Mouse (Mus musculus) right cerebral cortex, postnatal 10 days (tissue): ENCODE measurements around the gene Ppp1r3d.

Experiments used
- DNase-seq, 2 experiments: peaks; one replicate each; pipeline ENCODE4 v3.0.0; 2021; ENCODE audit warnings: low spot score in 2 of 2

The Ppp1r3d gene

DNA sequence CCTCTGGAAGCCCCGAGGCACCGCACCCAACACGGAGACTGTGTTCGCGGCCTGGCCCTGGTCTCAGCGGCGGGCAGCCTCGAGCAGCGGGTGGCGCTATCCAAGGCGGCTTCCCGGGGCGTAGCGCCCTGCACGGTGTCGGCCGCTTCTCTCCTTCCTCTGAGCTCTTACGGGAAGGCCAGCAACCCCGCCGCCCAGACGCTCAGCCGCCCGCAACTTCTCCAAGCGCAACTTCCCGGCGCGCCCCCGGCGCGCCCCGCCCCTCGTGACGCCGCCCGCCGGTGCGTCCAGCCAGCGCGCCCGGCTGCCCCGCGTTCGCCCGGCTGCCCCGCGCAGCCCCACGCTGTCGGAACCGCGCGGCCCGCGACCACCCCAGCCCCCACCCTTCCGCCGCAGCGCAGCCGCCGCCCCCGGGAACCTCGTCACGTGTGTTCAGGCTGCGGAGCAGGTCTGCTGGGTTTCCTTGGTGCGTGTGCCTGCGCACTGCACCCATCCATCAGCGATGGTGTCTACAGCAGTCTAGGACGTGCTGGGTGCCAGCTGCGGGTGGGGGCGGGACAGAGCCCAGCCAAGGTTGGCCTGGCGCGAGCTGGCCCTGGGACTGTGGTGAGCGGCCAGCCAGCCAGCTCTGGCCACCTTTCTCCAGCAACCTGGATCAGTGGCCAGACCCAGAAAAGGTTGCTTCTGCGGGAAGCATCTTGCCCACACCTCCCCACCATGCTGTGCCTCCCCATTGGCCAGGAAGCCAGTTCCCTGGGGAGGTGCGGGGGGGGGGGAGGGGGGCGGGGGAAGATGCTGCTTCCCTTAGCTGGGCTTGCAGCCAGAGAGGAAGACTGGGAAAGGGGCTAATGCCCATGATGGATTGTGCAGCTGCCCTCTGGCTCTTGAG, at the start of gene Ppp1r3d, which contains the start of gene Fam217b:
Ppp1r3d (minus strand) TSS at position 212 of the 889 bp plus-strand sequence.
Fam217b (plus strand) TSS at position 264 of the 889 bp plus-strand sequence.
- peak; percentile 74 to 81 for DNase-seq

DNA sequence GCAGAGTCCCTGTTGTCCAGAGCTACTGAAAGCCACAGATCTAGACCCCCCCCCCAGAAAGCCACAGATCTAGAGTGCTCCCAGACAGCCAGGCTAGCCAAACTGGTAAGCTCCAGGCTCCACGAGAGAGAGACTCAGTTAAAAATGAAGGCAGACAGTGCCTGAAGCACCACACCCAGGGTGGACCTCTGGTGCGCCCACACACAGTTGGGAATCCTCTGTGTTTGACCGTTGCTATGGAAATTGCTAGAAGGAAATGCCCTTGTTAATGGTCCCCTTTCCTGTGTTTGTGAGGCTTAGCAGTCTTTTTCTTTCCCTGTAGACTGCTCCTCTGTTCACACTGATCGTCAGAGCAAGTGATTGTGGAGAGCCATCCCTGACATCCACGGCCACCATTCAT, 46.1 kb upstream of the Ppp1r3d start:
- no peak for DNase-seq

DNA sequence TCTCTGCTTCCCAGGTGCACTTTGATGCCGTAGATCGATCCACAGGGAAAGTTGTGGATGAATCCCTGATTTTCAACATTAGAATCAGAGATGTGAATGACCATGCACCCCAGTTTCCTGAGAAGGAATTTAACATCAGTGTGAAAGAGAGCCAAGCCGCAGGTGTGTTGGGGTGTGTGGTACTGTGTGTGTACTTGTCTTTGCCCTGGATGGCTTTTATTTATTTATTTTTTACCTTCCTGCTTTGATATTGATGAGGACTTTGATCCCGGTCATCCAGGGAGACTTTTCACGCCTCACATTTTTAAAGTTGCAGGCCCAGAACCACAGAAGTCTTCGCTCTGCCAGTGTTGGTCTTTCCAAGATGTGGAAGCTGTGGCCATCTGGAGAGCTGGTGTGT, 43.1 kb upstream of the Ppp1r3d start:
- no peak for DNase-seq

DNA sequence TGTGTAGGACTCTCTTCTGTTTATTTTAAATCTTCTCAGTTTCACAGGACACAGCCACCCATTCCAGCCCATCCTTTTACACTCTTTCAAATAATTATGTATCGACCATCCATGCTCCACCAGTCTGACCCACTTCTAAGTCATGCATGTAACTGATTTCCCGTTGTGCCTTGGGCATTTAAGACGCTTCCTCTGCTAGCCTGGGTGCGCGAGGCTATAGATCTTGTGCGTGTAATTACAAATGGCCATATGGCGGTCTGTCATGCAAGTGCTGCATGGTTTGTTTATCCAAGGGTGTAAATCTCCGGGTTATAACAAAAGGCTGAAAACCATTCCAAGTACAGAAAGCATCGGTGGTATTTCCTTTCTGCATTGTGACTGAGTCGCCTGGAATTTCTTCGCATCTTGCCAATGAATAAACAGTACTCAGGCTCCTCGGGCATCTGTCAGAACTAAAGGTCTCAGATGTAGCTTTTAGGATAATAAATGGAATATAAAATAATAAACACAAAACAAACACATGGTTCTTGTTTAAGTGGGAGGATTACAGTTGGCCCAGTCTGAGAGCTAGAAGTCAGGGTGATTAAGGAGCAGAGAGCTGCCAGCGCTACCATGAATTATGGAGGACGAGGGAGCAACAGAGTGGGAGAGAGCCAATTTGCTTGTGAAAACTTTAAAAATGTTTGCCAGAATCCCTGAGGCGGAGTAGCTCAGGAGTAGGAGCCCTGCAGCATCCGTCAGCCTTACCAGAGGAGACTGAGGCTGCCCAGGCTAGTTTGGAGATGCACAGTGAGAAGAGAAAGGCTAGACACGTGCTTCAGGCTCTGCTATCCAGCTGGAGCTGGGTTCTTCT, 40.6 kb upstream of the Ppp1r3d start:
- no peak for DNase-seq

DNA sequence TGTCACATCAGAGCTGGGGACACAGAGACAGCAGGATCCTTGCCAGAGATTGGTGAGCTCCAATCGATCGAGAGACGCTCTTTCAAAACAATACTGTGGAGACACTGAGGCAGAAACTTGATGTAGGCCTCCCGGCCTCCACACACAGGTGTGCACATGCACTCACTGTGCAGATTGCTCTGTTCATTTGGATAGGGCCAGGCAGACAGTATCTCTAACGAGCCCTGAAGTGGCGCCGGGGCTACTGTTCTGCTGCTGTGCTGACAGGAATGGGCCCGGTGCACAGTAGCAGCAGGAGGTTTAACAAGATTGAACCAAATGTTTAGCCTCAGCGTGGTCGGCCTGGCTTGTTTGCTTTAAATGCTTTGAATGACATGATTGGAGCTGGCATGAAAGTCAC, 36.7 kb upstream of the Ppp1r3d start:
- DNase-seq = no peak

DNA sequence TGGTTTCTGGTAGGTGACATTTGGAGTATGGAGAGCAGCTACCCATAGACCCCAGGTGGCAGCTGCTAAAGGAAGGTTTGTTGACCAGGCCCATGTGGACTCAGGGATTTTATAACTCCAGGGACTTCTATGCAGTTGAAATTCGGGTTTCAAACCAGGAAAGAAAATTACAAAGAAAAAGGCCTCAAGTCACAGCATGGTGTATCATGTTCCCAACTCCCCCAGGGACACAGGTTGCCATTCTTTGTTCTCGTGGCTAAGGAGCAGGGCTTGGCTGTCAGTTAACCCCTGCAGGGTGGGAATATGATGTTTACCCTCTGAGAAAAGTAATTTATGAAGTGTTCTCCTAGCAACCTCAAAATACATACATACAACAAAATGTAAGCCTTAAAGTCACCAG, 36.0 kb upstream of the Ppp1r3d start:
- DNase-seq = no peak

DNA sequence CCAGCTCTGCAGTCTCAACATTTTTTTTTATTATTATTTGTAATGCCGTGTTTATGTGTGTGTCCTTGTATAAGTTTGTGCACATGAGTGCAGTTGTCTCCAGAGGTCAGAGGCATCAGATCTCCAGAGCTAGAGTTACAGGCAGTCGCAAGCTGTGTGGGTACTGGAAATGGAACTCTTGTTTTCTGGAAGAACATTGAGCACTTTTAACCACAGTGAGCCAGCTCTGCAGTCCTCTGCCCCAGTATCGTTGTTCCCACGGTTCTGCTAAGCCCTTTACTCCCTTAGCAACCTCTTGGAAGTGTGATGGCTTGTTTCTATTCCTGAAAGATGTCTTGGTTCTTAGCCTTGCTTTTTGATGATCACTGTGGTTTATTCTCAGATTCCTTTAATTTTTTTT, 35.1 kb upstream of the Ppp1r3d start:
- no peak for DNase-seq

DNA sequence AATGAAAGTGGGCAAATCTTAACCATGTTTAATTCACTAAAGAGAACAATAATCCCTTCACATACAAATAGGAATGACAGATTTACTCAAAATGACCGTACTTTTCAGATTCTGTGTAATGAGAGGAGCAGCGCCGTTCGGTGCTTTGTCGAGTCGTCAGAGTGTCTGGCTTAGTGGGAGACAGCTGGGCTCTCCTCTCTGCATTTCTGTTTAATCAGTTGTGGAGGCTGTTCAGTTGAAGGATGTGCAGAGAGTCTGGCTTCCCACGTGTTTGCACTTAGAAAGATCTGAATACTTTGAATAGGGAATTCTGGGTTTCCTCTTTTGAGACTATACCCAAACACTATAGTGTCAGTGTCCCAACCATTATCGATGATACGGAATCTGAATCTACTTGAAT, 23.0 kb upstream of the Ppp1r3d start:
- DNase-seq = peak; percentile 49 to 51

DNA sequence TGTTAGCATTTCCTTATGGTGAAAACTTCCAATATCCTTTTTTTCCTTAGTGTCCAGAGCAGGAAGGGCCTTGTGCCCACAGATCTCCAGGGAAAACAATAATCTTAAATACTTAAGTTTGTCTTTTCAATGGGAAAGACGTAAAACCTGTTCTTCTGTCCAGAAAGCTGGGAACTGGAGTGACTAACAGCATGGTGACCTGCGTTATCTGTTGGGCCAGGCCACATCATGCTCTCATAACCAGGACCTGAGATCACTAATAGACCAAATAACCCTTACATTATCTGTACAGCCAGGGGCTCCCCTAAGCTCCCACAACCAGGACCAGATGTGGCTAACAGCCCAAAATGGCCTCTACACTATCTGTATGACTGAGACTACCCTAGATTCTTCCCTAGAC, 19.6 kb upstream of the Ppp1r3d start:
- DNase-seq = no peak

DNA sequence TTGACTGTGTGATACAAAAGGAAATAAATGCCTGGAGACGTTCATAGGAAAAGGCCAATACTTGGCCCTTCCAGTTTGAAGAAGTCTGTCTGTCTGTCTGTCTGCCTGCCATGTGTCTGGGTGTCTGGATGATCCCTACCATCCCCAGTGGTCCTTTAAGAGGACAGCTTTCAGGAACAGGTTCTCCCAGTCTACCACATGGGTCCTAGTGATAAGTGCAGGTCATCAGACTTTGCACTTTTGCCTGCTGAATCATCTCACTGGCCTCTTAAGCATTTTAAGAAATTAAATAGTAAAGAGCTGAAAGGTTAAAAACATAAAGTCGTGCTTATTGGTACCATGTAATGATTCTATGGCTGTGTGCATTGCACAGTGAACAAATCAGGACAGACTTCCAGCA, 19.2 kb upstream of the Ppp1r3d start:
- no peak for DNase-seq

DNA sequence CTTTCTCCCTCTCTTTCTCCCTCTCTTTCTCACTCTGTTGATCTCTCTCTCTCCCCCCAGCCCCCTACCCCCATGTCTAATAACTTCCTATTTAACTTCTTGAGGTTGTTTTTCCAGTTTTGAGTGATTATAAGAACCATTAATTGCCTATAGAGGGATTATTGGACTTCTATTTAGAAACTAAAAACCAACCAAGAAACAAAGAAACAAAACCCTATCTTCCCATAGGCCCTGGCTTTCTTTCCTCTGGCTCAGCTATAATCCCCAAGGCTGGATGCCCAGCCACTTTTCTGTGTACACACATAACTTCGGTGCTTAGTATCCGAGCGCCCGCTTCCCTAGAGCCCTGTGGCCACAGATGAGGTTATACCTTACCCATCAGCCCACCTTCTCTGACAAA, 16.0 kb upstream of the Ppp1r3d start, which contains the start of gene Cdh26:
Cdh26 (plus strand) TSS at position 301 of the 400 bp plus-strand sequence.
- DNase-seq = no peak

DNA sequence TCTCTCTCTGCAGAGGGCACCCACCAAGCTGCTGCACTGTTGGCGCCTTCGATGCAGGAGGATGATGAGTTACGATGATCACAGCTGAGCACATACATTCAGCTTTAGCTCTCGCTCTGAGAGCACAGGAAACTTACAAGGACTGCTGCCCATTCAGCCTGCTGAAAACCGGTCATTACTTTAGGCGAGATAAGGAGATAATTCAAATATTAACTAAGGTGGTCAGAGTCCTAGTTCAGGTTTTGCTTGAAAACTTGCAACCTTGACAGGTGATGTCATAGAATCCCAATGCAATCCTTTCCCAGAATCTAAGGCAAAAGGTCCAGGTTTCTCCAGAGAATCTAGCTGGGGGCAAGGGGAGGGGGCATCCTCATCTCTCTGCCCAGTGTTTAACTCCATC, 15.2 kb upstream of the Ppp1r3d start:
- DNase-seq = no peak

DNA sequence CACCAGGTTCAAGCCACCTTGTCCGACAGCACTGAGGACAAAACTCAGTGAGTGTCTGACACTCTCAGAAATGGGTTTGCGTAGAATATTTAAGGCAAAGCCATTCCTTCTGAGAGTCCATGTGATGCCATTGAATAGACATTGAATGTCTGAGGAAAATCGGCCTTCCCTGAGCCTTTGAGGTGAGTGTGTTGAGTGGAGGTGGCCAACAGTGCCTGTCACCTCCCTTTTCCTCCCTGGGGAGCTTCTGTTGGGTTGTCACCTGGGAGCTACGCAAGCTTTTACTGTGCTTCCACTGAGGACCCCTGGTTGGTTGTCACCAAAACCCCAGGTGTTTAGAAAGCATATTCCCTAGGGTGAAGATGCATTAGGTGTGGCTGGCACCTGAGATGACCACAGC, 14.4 kb upstream of the Ppp1r3d start:
- DNase-seq = peak in 1 of 2 experiments; percentile 6

DNA sequence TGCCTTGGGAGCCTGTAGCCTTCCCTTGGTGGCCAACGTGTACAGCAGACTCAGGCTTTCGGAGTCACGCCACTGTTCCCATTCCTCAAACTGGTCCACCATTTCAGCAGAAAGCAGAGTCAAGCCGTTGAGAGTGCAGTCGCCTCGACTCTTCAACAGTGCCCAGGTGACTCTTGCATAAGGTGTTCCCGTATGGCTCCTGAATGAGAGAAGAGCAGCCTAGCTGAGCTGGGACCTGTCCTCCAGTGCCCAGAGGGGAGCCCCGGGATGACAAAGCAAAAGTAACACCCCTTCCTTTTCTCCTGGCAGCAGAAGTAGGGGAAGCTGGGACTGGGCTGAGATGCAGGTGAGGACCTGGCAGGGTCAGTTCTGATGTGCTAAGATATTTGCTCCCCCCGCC, 13.9 kb upstream of the Ppp1r3d start:
- DNase-seq = peak in 1 of 2 experiments; percentile 10

DNA sequence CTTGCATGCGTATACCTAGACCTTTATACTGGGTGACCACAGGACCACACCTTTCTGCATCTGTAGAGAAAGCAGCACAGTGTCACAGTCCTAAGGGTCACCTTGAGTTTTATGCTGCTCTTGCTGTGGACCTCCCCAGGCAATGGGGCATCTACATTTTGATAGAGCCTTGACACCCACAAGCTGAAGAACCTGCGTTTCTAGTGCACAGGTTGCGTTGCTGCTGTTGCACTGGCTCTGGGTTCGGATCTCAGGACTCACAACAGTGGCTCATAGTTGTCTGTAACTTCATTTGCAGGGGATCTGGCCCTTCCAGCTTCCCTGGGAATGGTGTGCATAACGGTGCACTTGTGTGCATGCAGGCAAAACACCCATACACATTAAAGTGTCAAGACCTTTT, 12.9 kb upstream of the Ppp1r3d start:
- peak; percentile 4 to 10 for DNase-seq

DNA sequence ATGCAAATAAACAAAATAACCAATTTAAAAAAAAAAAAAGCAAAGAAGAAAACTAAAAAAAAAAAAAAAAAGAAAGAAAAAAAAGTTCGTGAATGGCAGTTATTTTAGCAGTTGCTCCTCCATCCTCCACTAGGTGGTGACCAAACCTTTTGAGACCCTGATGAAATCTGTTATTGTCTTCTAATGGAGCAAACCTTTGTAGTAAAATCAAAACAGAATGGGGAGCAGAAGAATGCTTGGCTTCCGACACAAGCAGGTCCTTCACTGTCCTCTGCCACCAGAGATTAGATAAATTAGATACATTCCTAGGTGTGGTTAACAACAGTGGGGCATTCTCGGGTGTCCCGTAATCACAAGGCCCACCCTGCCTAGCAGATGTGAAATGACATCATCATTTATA, 12.0 kb upstream of the Ppp1r3d start:
- DNase-seq = peak; percentile 54 to 60

DNA sequence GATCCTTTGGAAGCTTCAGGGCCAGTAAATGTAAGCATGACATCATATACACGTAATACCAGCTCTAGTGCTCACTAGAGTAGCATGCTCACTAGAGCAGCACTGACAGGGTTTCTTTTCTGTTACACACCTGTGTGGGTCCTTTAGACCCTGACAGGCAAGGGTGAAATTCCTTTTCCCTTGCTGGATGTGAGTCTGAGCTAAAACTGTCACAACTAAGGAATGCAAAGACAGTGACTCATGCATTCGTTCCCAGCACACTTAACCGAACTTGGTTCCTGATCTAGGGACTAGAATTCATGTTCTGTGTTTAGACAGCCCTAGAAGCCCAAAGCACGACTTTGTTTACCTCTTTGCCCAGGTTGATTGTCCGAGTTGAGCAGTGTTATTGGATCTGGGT, 9.0 kb upstream of the Ppp1r3d start:
- peak in 1 of 2 experiments; percentile 16 for DNase-seq

DNA sequence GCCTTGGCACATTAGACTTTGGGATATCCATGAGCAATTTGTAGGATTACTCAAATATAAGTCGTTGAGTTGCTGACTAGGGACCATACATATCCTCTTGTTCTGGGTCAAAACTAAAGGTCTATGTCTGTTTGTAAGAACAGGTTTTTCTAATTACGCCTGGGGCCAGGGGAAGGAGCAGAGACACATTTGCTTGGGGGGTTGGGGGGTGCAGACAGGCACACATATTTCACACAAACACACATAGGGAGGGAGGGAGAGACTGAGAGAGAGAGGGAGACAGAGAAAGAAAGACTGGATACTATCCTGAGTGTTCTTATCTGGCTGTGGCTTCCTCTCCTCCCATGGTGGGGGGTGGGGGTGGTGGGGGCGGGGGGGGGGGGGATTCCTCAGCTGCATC, 7.9 kb upstream of the Ppp1r3d start:
- DNase-seq = peak in 1 of 2 experiments; percentile 13

DNA sequence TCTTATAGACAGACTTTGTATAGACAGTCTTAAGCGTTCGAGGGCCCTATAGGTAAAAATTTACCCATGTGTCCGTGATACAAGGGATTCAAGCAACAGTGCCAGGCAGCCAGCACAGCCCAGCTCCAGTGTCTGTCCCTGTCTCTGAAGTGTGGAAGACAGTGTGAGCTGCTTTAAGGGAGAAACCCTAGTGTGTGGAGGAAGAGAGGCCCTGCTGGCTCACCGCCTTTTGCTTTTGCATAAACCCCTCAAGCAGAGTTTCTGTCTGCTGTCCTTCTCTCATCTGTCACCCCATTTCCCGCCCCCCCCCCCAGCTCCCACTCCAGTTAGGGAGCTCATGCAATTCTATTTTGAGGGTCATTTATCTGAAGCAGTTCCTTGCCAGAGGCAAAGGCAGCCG, 7.3 kb upstream of the Ppp1r3d start:
- DNase-seq = peak in 1 of 2 experiments; percentile 22

DNA sequence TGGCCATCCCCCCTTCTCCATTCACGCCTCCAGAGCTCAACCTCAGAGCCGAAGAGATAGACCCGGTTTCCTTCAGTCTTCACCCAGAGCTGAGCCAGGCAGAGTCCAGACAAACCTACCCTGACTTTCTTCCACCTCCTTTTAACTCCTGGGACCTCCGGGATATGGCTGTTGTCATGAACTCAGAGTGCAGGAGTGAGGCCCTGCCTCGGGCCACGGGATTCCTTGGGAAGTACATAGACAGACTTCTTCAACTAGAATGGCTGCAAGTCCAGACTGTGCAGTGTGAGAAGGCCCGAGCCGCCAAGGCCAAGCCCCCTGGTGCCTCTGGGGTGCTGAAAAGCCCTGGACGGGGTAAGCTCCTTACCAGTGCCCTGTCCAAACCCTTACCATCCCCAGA, 6.3 kb upstream of the Ppp1r3d start:
- peak in 1 of 2 experiments; percentile 21 for DNase-seq

DNA sequence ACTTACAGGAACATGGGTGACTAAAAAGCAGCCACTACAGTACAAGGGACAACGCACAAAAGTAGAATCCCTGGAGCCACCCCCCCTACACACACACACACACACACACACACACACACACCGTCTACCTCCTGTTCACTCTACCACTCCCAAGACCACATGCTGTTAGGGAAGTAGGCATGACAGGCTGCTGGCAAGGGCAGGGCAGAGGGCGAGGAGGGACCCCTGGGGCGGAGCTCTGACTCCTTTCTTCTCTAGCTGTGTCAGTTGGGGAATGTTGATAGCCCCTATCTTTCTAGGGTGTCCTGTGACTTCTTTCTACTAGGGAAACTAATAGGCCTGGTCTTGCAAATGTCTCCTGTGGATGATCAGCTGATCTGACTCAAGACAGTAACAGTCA, 2.7 kb upstream of the Ppp1r3d start:
- DNase-seq = peak in 1 of 2 experiments; percentile 27

DNA sequence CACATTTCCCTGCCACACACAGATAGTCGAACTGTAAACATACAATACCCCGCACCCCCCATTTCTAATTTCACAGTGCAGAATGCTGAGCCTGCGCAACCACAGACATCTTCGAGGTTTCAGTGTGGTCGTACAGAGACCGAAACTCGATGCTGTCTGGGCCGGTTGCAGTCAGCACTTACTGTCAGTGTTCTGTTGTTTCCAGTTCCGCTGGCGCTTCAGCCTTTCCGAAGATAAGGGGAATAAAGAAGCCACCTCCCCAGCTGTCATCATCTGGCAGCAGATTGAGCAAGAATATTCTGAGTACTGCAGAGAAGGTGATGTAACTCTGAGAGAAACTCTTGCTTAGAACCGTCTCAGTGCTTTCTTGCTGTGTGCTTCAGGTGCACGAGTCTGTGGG, 2.2 kb upstream of the Ppp1r3d start:
- DNase-seq = peak; percentile 28 to 46

DNA sequence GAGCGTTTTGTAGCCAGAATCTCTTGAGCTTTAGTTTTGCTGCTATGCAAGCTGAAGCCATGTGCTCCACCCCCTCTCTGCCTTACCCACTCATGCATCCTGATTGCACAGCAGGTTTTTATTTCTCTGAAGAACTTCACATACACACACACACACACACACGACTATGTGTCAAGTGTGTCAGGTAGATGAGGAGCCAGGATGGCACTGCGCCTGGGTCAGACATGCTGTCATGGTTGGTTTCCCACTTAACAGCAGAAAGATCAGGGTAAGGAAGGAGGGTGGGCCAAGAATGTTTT, 827 bp upstream of the Ppp1r3d start:
- DNase-seq = peak in 1 of 2 experiments; percentile 35
